Mouse (Mus musculus) heart, adult 8-10 months (tissue): ENCODE measurements at regions not wholly inside any gene's neighbourhood (a gene's known extent, or its start where the extent isn't known, plus 50 kb on each side); places are given as distances from the start of the nearest gene placed in this dataset.

Experiments used
- DNase-seq: peaks from one replicate; pipeline ENCODE4 v3.0.0; 2022; ENCODE audit warnings: low spot score

DNA sequence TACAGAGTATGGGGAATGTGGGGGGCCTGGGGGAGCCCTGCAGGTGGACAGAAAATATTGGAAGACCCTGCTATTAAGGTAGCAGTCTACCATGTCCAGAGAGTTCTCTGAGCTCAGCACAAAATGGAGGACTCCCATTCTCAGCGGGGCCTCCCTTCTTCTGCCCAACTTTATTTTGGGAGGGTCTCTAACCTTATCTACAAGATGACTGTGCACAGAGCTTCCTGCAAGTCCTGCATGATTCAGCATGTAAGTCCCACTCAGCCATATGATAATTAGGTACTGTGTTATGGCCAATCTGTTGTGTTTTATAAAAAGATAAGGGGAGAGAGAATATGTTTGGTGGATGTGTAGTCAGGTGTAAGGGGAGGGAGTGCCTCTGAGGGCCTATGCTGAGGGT, 74.1 kb downstream of the Ets2 start:
- DNase-seq = no peak

DNA sequence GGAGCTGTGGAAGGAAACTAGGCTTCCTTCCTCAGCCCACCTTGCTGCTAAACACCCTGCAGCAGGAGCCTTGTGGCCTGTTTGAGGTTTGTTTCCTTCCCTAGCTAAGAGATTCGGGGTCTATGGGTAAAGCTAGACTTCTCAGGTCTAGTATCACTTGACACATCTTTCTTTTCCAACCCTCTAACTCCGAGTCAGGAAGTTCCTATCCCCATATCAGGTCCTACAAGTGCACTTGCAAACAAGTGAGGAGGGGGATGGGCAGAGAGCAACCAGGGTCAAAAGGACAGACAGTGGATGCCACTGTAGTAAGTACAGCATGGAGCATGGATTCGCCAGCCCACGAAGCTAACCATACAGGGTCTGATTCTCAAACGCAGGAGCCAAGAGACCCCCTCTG, 73.5 kb downstream of the Ets2 start:
- DNase-seq = no peak

DNA sequence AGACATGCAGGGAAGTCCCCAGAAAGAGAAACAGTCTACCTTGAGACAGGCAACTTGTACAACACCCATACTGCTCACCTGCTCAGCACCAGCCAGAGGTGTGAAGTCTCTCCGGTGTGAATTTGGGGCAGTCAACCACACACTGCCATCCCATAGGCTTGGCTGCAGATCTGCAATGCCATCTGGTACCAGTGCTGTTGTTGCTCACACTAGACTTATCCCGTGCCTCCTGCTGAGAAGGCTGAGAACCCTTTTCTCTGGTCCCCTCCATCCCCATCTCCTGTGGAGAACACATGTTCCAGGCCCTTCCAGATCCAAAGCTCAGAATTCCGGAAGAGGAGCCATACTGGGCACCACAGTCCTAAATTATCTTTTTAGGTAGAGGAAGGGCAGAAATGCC, 71.3 kb downstream of the Ets2 start:
- no peak for DNase-seq
